Mouse (Mus musculus) ES-E14 (cell line): ENCODE data around the gene Ptprcap.

Source experiments
- CHD2 ChIP-seq: IDR thresholded peaks from 2 replicates; pipeline ENCODE4 v1.6.1; 2014; ENCODE audit warnings: mild to moderate bottlenecking, low read depth, low read length, inconsistent platforms
- ZNF384 ChIP-seq: IDR thresholded peaks from 2 replicates; pipeline ENCODE4 v1.6.1; 2012; ENCODE audit warnings: low read depth, low read length, inconsistent platforms

- TF ChIP-seq ZNF384 = no peak
- no peak for TF ChIP-seq CHD2
Observed at GRCm38 (mm10) chr19:4153232-4153654, at the start of gene Ptprcap.
